In genomic region chr17:72557029-72557735, GRCm38 (mm10) we compare ENCODE assay signal across 25 mouse cellular contexts. TPM values are rescaled to one million over a fixed set of nuclear protein-coding genes. Genes with fewer than 3 reads are reported as not detected.
DNase-seq lines count a peak whose midpoint lies in the region; ATAC-seq lines count a peak whose summit lies in the region.
"Had no signal": no experiment of that assay in that cellular context is flagged by ENCODE, and none has a peak within 500 bp of the region (broad histone marks: within the 10 kb centered on the region; RNA-seq: fewer than 3 reads in every experiment).

No protein-coding gene starts in this region.

- ATAC-seq in neural tube, embryonic 11.5 days (ENCODE audit: insufficient read depth, low FRiP score, low TSS enrichment): peak; percentile 60
- ATAC-seq: activated CD4-positive, CD25-positive, alpha-beta regulatory T cell, adult 4 months; forebrain, embryonic 15.5 days; intestine, embryonic 16.5 days had no signal

- H3K4me1 ChIP-seq in neural tube, embryonic 11.5 days (ENCODE audit: control insufficient read depth, insufficient read depth, low read length): no peaks in the 10 kb centered on the region
- 0 out of 2 replicates have a peak, but pooled peaks cover 9% of the 10 kb centered on the region for H3K4me1 ChIP-seq in midbrain, embryonic 10.5 days
- H3K4me1 ChIP-seq: embryonic facial prominence, embryonic 10.5 days; heart, embryonic 15.5 days; hindbrain, embryonic 15.5 days had no signal

- no peak overlapping the region for H3K27ac ChIP-seq in neural tube, embryonic 11.5 days (ENCODE audit: low read depth, low read length)
- H3K27ac ChIP-seq in midbrain, embryonic 10.5 days (replicated peaks): no peak overlapping the region
- H3K27ac ChIP-seq: embryonic facial prominence, embryonic 10.5 days; forebrain, embryonic 15.5 days; heart, embryonic 15.5 days; hindbrain, embryonic 15.5 days had no signal

- no peaks in the 10 kb centered on the region for H3K27me3 ChIP-seq in neural tube, embryonic 11.5 days (ENCODE audit: control insufficient read depth, insufficient read depth, low read length)
- H3K27me3 ChIP-seq in midbrain, embryonic 10.5 days (ENCODE audit: low read depth, poor library complexity, severe bottlenecking): no peaks in the 10 kb centered on the region
- H3K27me3 ChIP-seq: forebrain, embryonic 15.5 days; heart, embryonic 15.5 days; hindbrain, embryonic 15.5 days had no signal

- WGBS in neural tube, embryonic 11.5 days: 58% methylated on average over 6 of the region's 6 CpGs
- 71% methylated on average over 6 of the region's 6 CpGs for WGBS in midbrain, embryonic 10.5 days

- H3K9me3 ChIP-seq in neural tube, embryonic 11.5 days (ENCODE audit: control insufficient read depth, low read length): no peaks in the 10 kb centered on the region
- H3K9me3 ChIP-seq in midbrain, embryonic 10.5 days (replicated peaks): peaks cover 9% of the 10 kb centered on the region; the same call in 1 of the 2 replicates
- H3K9me3 ChIP-seq: forebrain, embryonic 15.5 days; heart, embryonic 15.5 days; hindbrain, embryonic 15.5 days had no signal

- no peak overlapping the region for H3K4me3 ChIP-seq in neural tube, embryonic 11.5 days (ENCODE audit: low read depth, low read length)
- no peak overlapping the region for H3K4me3 ChIP-seq in midbrain, embryonic 10.5 days
- H3K4me3 ChIP-seq: embryonic facial prominence, embryonic 10.5 days; forebrain, embryonic 15.5 days; heart, embryonic 15.5 days; hindbrain, embryonic 15.5 days had no signal

- H3K4me2 ChIP-seq in neural tube, embryonic 11.5 days (ENCODE audit: low read depth): no peak overlapping the region
- H3K4me2 ChIP-seq: forebrain, embryonic 15.5 days; heart, embryonic 11.5 days; heart, embryonic 15.5 days; hindbrain, embryonic 15.5 days had no signal

- no peaks in the 10 kb centered on the region for H3K36me3 ChIP-seq in neural tube, embryonic 11.5 days (ENCODE audit: control insufficient read depth, insufficient read depth, low read length)
- H3K36me3 ChIP-seq in midbrain, embryonic 10.5 days: no peaks in the 10 kb centered on the region
- H3K36me3 ChIP-seq: embryonic facial prominence, embryonic 10.5 days; forebrain, embryonic 15.5 days; G1E; heart, embryonic 15.5 days; hindbrain, embryonic 15.5 days had no signal

- no peak overlapping the region for H3K9ac ChIP-seq in neural tube, embryonic 11.5 days (ENCODE audit: low read length)
- H3K9ac ChIP-seq: forebrain, embryonic 15.5 days; heart, embryonic 15.5 days; hindbrain, embryonic 15.5 days had no signal

- peak; percentile 35 for DNase-seq in embryo, embryonic 10 days (ENCODE audit: low spot score)
- no peak for DNase-seq in embryo, embryonic 9.5 days (ENCODE audit: extremely low spot score)
- DNase-seq in neural tube, embryonic 11.5 days (ENCODE audit: low spot score): no peak
- DNase-seq in neural tube, embryonic 10.5 days (ENCODE audit: extremely low spot score, low spot score): no peak
- DNase-seq in ES-CJ7 (ENCODE audit: low read depth, low spot score): peak; percentile 70
- peak; percentile 38 for DNase-seq in embryo, embryonic 10.5 days (ENCODE audit: low spot score)
- no peak for DNase-seq in cerebellum, postnatal 36 days
- DNase-seq in midbrain, embryonic 10.5 days (ENCODE audit: low spot score): no peak
- DNase-seq: adrenal gland, adult 2 months; adrenal gland, postnatal 25 days; cerebellum, adult 18-20 months; cerebellum, adult 9-11 months; gastrocnemius, postnatal 14 days; heart, adult 18-20 months; heart, postnatal 14 days; kidney, adult 2 months had no signal

RNA-seq across cellular contexts. Expression of gene Alk, which starts 47.2 kb away (rescaled TPM):
- 0.40 and 0.53 TPM in 2 replicates for polyA plus RNA-seq in neural tube, embryonic 11.5 days (2014; fragmentation: Nextera tagmentation; extraction: Ambion mirVana)
- 0.21 and 0.57 TPM in 2 replicates for polyA plus RNA-seq in midbrain, embryonic 10.5 days (2016; fragmentation: Nextera tagmentation; extraction: Ambion mirVana)
- polyA plus RNA-seq: C2C12, G1E had no signal

Comparison
In these comparisons a context has a peak if more than half of its experiments do, and no peak if none do; other contexts are left out.
1. DNase-seq: peak in embryo, embryonic 10 days (single experiment), ES-CJ7 (single experiment) and embryo, embryonic 10.5 days (single experiment); none in embryo, embryonic 9.5 days (single experiment), neural tube, embryonic 11.5 days (single experiment), neural tube, embryonic 10.5 days (single experiment), cerebellum, postnatal 36 days (0 of 2) and midbrain, embryonic 10.5 days (single experiment).